Mouse (Mus musculus): ENCODE results near the gene Tm6sf2. TPM values are rescaled to one million over a fixed set of nuclear protein-coding genes. Genes with fewer than 3 reads are reported as not detected.

Gene Tm6sf2
- total RNA-seq, 4 experiments from 2014 or later: 0.17 to 0.48 (median 0.35) TPM

GRCm38 (mm10) chr8:70089296-70089960, 16.7 kb downstream of the Tm6sf2 start:
- no peak for DNase-seq (ENCODE audit: low spot score in 2 of 2)

GRCm38 (mm10) chr8:70092786-70093185, 20.1 kb downstream of the Tm6sf2 start:
- no peak for DNase-seq (ENCODE audit: low spot score in 2 of 2)

- no peak for DNase-seq (ENCODE audit: low spot score in 2 of 2)
These were observed 26.6 kb downstream of the Tm6sf2 start for GRCm38 (mm10) chr8:70099276-70099675.

- no peak for DNase-seq (ENCODE audit: low spot score in 2 of 2)
These were observed 27.5 kb downstream of the Tm6sf2 start for GRCm38 (mm10) chr8:70100241-70100640.

GRCm38 (mm10) chr8:70104506-70104905, 31.8 kb downstream of the Tm6sf2 start:
- no peak for DNase-seq (ENCODE audit: low spot score in 2 of 2)

- no peak for DNase-seq (ENCODE audit: low spot score in 2 of 2)
These were observed 32.2 kb downstream of the Tm6sf2 start for GRCm38 (mm10) chr8:70104922-70105321.

GRCm38 (mm10) chr8:70110451-70110850, 37.7 kb downstream of the Tm6sf2 start:
- DNase-seq (ENCODE audit: low spot score in 2 of 2): no peak

GRCm38 (mm10) chr8:70111192-70111795, 38.6 kb downstream of the Tm6sf2 start:
- DNase-seq (ENCODE audit: low spot score in 2 of 2): no peak

GRCm38 (mm10) chr8:70112401-70113016, 39.8 kb downstream of the Tm6sf2 start:
- no peak for DNase-seq (ENCODE audit: low spot score in 2 of 2)

GRCm38 (mm10) chr8:70114488-70114887, 41.8 kb downstream of the Tm6sf2 start:
- no peak for DNase-seq (ENCODE audit: low spot score in 2 of 2)

- DNase-seq (ENCODE audit: low spot score in 2 of 2): no peak
These were observed 42.2 kb downstream of the Tm6sf2 start for GRCm38 (mm10) chr8:70114892-70115291.

GRCm38 (mm10) chr8:70117611-70118010, 44.9 kb downstream of the Tm6sf2 start:
- DNase-seq (ENCODE audit: low spot score in 2 of 2): no peak

- no peak for DNase-seq (ENCODE audit: low spot score in 2 of 2)
These were observed 46.3 kb downstream of the Tm6sf2 start for GRCm38 (mm10) chr8:70118726-70119700.

GRCm38 (mm10) chr8:70120667-70121066, 47.9 kb downstream of the Tm6sf2 start, which contains the start of gene Ncan:
Ncan (minus strand) TSS chr8:70120873.
- DNase-seq (ENCODE audit: low spot score in 2 of 2): peak in 1 of 2 experiments; percentile 21

GRCm38 (mm10) chr8:70122863-70123262, 50.1 kb downstream of the Tm6sf2 start:
- DNase-seq (ENCODE audit: low spot score in 2 of 2): no peak

GRCm38 (mm10) chr8:70124992-70125391, 52.3 kb downstream of the Tm6sf2 start:
- DNase-seq (ENCODE audit: low spot score in 2 of 2): no peak

GRCm38 (mm10) chr8:70128435-70128834, 55.7 kb downstream of the Tm6sf2 start:
- peak; percentile 57 to 69 for DNase-seq (ENCODE audit: low spot score in 2 of 2)

GRCm38 (mm10) chr8:70129309-70129952, 56.7 kb downstream of the Tm6sf2 start:
- DNase-seq (ENCODE audit: low spot score in 2 of 2): peak in 1 of 2 experiments; percentile 28

All from gastrocnemius, adult 8-10 months (tissue).